Mouse (Mus musculus): ENCODE results near the gene Gab2. TPM values are rescaled to one million over a fixed set of nuclear protein-coding genes. Genes with fewer than 3 reads are reported as not detected.
"Not testable (repeated sequence)": the region's sequence is repeated elsewhere in the genome, so short reads cannot be mapped to it uniquely, and the experiment has no call there.

Gene Gab2
- polyA plus RNA-seq, 1 experiment from 2014 or later = 9.0 TPM

DNA sequence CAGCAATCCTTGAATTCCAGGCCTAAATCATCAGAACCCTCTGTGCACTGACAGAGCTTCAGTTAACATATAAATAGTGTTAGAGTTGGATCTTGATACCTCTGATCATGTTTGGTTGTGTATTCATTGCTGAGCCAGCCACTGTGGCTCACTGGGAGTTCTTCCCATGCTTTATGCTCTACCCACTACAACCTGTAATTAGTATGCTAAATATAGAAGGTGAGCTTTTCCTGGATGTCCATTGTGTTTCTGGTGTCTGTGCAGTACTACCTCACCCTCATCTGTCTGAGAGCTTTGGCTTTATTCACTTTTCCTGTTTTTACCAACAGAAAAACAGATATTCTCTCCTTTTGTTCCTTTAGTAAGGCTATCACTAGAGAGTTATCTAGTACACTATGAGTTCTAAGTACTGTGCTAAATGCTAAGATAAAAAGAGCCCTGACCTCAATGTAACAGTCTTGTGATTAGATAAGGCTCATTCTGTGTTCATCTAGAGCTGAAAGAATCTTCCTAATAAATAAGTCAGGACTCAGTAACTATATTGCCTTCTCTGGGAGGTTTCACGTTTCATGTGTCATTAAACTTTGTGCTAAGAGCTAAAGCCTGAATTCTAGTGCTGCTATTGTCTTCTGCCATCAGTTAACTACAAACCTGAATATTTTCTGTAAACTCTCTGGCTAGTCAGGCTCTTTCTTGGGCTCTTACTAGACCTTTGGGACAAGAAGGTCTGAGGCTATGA, 127.6 kb downstream of the Gab2 start:
- Histone ChIP-seq H3K36me3 (no peaks in the 10 kb centered on the region), H3K4me2 (no peak overlapping the region), H3K4me3 (no peak overlapping the region), H3K27me3 (no peaks in the 10 kb centered on the region), H3K9me3 (no peaks in the 10 kb centered on the region), H3K4me1 (no peaks in the 10 kb centered on the region), H3K27ac (no peak overlapping the region), H3K9ac (no peak overlapping the region)
- WGBS = 58% methylated on average over 1 of the region's 1 CpGs
- no peak for ATAC-seq (ENCODE audit: borderline replicate concordance, extremely low read depth, low FRiP score, low TSS enrichment)

GRCm38 (mm10) chr7:97210064-97210685, 128.8 kb downstream of the Gab2 start:
- Histone ChIP-seq H3K9me3 (no peaks in the 10 kb centered on the region), H3K27me3 (no peaks in the 10 kb centered on the region), H3K4me2 (no peak overlapping the region), H3K27ac (no peak overlapping the region), H3K4me3 (no peak overlapping the region), H3K9ac (no peak overlapping the region), H3K4me1 (no peaks in the 10 kb centered on the region), H3K36me3 (no peaks in the 10 kb centered on the region)
- no peak for ATAC-seq (ENCODE audit: borderline replicate concordance, extremely low read depth, low FRiP score, low TSS enrichment)

DNA sequence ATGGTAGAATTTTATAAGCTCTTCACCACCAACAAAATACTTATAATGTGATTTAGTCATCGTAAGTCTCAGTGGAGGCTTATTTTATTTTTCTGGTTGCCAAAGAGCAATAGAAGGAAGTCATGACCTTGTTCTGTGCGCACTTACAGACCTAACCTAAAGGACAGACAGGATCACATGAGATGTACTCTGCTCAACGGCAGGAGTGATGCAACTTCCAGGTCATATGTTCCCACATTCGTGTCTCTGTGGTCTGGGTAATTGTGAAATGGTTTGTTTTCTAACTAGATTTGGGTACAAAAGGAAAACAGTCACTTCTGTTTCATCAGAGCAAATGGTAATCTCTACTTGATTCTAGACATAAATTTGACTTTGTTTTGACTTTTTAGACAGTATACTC, 129.7 kb downstream of the Gab2 start:
- Histone ChIP-seq H3K9ac (no peak overlapping the region), H3K4me1 (no peaks in the 10 kb centered on the region), H3K4me2 (no peak overlapping the region), H3K36me3 (no peaks in the 10 kb centered on the region), H3K9me3 (no peaks in the 10 kb centered on the region), H3K27ac (no peak overlapping the region), H3K27me3 (no peaks in the 10 kb centered on the region), H3K4me3 (no peak overlapping the region)
- 77% methylated on average over 4 of the region's 4 CpGs for WGBS
- ATAC-seq (ENCODE audit: borderline replicate concordance, extremely low read depth, low FRiP score, low TSS enrichment) = no peak

GRCm38 (mm10) chr7:97223836-97224235, 142.4 kb downstream of the Gab2 start:
- 84% methylated on average over 2 of the region's 2 CpGs for WGBS
- Histone ChIP-seq H3K9ac (no peak overlapping the region), H3K4me1 (no peaks in the 10 kb centered on the region), H3K9me3 (no peaks in the 10 kb centered on the region), H3K27me3 (no peaks in the 10 kb centered on the region), H3K4me2 (no peak overlapping the region), H3K4me3 (no peak overlapping the region), H3K36me3 (no peaks in the 10 kb centered on the region), H3K27ac (no peak overlapping the region)
- ATAC-seq (ENCODE audit: borderline replicate concordance, extremely low read depth, low FRiP score, low TSS enrichment) = no peak

DNA sequence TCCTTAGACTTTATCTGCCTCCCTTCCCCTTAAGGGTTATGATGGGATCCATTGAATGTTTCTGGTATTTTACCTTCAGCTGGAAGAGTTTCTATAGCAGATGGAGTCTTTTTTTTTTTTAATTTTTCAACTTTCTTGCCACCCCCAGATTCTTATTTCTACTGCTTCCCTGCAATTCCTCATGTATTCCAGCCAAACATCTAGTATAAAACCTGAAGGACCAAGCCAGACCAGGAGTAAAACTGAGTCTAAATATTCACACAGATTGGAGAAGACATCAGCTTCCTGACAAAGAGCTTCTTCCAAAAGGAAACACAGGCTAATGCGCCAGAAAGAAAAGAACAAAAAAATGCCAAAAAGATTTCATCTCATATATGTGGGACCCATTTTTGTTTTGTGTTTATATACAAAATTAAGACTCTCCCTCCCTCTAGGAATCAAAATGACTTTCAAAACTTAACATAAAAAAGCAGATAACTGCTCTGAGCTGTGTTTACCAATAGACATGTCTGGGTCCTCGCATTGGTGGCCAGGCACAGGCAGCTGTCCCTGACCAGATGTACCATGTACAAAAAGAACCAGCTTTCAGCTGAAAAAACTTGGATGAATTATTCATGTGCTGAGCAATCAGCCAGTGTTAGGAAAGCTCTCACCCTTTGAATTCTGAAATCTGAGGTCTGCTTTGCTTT, 164.0 kb downstream of the Gab2 start:
- WGBS = 61% methylated on average over 2 of the region's 2 CpGs
- Histone ChIP-seq H3K4me3 (no peak overlapping the region), H3K9ac (no peak overlapping the region), H3K36me3 (no peaks in the 10 kb centered on the region), H3K27me3 (no peaks in the 10 kb centered on the region), H3K4me2 (no peak overlapping the region), H3K4me1 (peaks cover 17% of the 10 kb centered on the region), H3K27ac (no peak overlapping the region), H3K9me3 (no peaks in the 10 kb centered on the region)
- no peak; the same call in 1 of the 2 replicates for ATAC-seq (ENCODE audit: borderline replicate concordance, extremely low read depth, low FRiP score, low TSS enrichment)

GRCm38 (mm10) chr7:97245950-97246578, 164.7 kb downstream of the Gab2 start:
- WGBS = 67% methylated on average over 2 of the region's 2 CpGs
- not testable (repeated sequence) for H3K36me3 ChIP-seq; H3K4me2 ChIP-seq; H3K9me3 ChIP-seq; H3K4me3 ChIP-seq; H3K27me3 ChIP-seq; ATAC-seq (ENCODE audit: borderline replicate concordance, extremely low read depth, low FRiP score, low TSS enrichment); H3K9ac ChIP-seq
- Histone ChIP-seq H3K4me1 (peaks cover 17% of the 10 kb centered on the region), H3K27ac (0 out of 2 replicates have a peak overlapping the region, but pooled peaks have one; percentile 10)

DNA sequence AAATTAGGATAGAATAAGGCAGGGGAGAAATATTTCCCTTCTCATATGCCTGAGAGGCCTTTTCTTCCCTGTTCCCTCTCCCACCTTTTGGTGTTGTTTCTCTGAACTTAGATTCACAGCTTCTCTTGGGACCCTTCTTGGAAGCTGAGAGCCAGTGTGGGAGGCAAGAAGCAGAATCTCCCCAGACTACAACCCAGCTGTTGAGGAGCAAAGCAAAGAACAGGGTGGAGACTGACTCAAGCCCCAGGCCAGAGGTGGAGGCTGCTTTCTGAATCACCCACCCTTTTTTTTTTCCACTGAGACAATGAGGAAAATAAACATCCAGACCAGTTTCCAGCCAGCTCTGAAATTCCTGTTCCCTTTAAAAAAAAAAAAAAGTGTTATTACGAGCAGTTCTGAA, 166.3 kb downstream of the Gab2 start:
- Histone ChIP-seq H3K4me1 (peaks cover 17% of the 10 kb centered on the region), H3K4me3 (no peak overlapping the region), H3K4me2 (no peak overlapping the region), H3K36me3 (no peaks in the 10 kb centered on the region), H3K27me3 (no peaks in the 10 kb centered on the region), H3K9me3 (no peaks in the 10 kb centered on the region), H3K9ac (no peak overlapping the region), H3K27ac (peak overlapping the region; percentile 7; the same call in 1 of the 2 replicates)
- ATAC-seq (ENCODE audit: borderline replicate concordance, extremely low read depth, low FRiP score, low TSS enrichment) = no peak
- 34% methylated on average over 1 of the region's 1 CpGs for WGBS

DNA sequence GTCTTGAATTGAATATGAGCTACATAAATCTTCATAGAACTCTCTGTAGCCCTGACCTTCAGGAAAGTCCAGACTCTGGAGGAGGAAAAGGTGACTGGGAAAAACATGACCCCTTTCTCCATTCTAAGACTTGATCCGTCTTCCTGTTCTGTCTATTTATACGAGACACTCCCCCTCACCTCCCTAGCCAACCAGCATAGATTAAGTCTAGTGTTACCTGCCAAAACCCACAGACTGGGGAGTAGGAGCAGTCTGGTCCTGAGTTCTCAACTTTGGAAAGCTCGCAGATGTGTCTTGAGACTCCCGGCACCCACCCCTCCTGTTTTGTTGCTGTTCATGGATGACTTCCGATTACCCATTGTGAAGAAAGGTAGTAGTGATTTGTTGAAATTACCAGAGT, 166.8 kb downstream of the Gab2 start:
- peaks cover 17% of the 10 kb centered on the region for H3K4me1 ChIP-seq

DNA sequence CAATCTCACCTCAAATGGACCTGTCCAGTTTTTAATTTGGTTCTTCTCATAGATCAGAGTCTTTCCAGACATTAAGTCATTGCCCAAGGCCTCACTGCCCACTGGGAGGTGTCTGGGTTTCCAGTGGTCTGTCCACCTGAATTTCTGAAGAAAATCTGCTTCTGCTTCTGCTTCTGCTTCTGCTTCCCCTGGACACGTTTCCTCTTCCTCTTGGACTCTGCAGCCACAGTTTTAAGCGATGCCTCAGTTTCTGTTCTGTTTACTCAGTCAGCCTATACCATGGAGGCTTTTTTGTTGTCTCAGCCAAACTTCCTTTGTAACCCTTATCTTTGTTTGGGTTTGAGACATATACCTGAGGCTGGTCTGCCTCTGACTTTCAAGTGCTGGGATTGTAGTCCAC, 170.3 kb downstream of the Gab2 start:
- H3K4me2 ChIP-seq = no peak overlapping the region
- 35% methylated on average over 2 of the region's 2 CpGs for WGBS
- no peaks in the 10 kb centered on the region for H3K9me3 ChIP-seq
- peaks cover 12% of the 10 kb centered on the region for H3K4me1 ChIP-seq
- ATAC-seq (ENCODE audit: borderline replicate concordance, extremely low read depth, low FRiP score, low TSS enrichment) = no peak
- no peaks in the 10 kb centered on the region for H3K36me3 ChIP-seq
- H3K27me3 ChIP-seq = no peaks in the 10 kb centered on the region
- no peak overlapping the region for H3K4me3 ChIP-seq
- no peak overlapping the region for H3K27ac ChIP-seq
- H3K9ac ChIP-seq = no peak overlapping the region

More for the DNA sequence above, 166.8 kb downstream of the Gab2 start:
- H3K4me2 ChIP-seq = no peak overlapping the region
- H3K36me3 ChIP-seq = no peaks in the 10 kb centered on the region
- H3K27me3 ChIP-seq = no peaks in the 10 kb centered on the region
- no peaks in the 10 kb centered on the region for H3K9me3 ChIP-seq
- WGBS = 53% methylated on average over 5 of the region's 5 CpGs
- peak overlapping the region; percentile 7 for H3K27ac ChIP-seq
- H3K9ac ChIP-seq = no peak overlapping the region
- no peak overlapping the region for H3K4me3 ChIP-seq
- ATAC-seq (ENCODE audit: borderline replicate concordance, extremely low read depth, low FRiP score, low TSS enrichment) = no peak

- no peak overlapping the region for H3K9ac ChIP-seq
- no peaks in the 10 kb centered on the region for H3K9me3 ChIP-seq
- no peak for ATAC-seq (ENCODE audit: borderline replicate concordance, extremely low read depth, low FRiP score, low TSS enrichment)
- H3K4me1 ChIP-seq = no peaks in the 10 kb centered on the region; the same call in 1 of the 2 replicates
- WGBS = 72% methylated on average over 1 of the region's 1 CpGs
- H3K27me3 ChIP-seq = no peaks in the 10 kb centered on the region
- H3K27ac ChIP-seq = no peak overlapping the region
- H3K4me3 ChIP-seq = no peak overlapping the region
- no peaks in the 10 kb centered on the region for H3K36me3 ChIP-seq
- no peak overlapping the region for H3K4me2 ChIP-seq
These were observed 181.2 kb downstream of the Gab2 start for GRCm38 (mm10) chr7:97262541-97262940.

- no peak overlapping the region for H3K27ac ChIP-seq
- no peaks in the 10 kb centered on the region for H3K9me3 ChIP-seq
- ATAC-seq (ENCODE audit: borderline replicate concordance, extremely low read depth, low FRiP score, low TSS enrichment) = no peak
- no peaks in the 10 kb centered on the region for H3K27me3 ChIP-seq
- no peak overlapping the region for H3K4me2 ChIP-seq
- no peaks in the 10 kb centered on the region for H3K4me1 ChIP-seq
- peaks cover 4% of the 10 kb centered on the region; the same call in 1 of the 2 replicates for H3K36me3 ChIP-seq
- no peak overlapping the region for H3K9ac ChIP-seq
- H3K4me3 ChIP-seq = no peak overlapping the region
These were observed 189.0 kb downstream of the Gab2 start for GRCm38 (mm10) chr7:97270367-97270766.

DNA sequence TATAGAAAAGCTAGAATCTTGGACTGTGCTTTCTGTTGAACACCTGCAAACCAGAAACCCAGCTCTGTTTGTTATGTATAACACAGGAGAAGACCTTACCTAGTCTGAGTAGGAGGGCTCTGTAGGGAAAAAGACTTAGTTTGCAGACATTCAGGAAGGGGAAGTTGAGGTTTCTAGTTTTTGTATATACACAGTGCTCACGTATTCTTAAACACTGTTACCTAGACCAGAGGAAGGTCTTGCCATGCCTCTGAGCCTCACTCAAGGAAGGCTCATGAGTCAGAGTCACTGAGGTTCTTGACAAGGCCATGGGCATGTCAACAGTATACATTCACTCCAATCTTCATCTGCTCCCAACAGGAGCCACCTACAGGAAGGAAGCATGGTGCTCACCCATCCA, 189.7 kb downstream of the Gab2 start:
- Histone ChIP-seq H3K4me3 (no peak overlapping the region), H3K4me1 (no peaks in the 10 kb centered on the region), H3K27me3 (no peaks in the 10 kb centered on the region), H3K4me2 (no peak overlapping the region), H3K9ac (no peak overlapping the region), H3K27ac (no peak overlapping the region), H3K9me3 (no peaks in the 10 kb centered on the region), H3K36me3 (peaks cover 4% of the 10 kb centered on the region; the same call in 1 of the 2 replicates)
- 59% methylated on average over 1 of the region's 1 CpGs for WGBS
- no peak for ATAC-seq (ENCODE audit: borderline replicate concordance, extremely low read depth, low FRiP score, low TSS enrichment)
